Mouse (Mus musculus) monocyte, adult 2 months (primary cell): Measurements from ENCODE around the gene Gpr12.
"Not testable (repeated sequence)": the region's sequence is repeated elsewhere in the genome, so short reads cannot be mapped to it uniquely, and the experiment has no call there.

Source experiments
- DNase-seq, 2 experiments: peaks; one replicate each; pipeline ENCODE4 v3.0.0; 2022; ENCODE audit warnings: low spot score in 2 of 2, low read depth in 1 of 2

Gene Gpr12

DNA sequence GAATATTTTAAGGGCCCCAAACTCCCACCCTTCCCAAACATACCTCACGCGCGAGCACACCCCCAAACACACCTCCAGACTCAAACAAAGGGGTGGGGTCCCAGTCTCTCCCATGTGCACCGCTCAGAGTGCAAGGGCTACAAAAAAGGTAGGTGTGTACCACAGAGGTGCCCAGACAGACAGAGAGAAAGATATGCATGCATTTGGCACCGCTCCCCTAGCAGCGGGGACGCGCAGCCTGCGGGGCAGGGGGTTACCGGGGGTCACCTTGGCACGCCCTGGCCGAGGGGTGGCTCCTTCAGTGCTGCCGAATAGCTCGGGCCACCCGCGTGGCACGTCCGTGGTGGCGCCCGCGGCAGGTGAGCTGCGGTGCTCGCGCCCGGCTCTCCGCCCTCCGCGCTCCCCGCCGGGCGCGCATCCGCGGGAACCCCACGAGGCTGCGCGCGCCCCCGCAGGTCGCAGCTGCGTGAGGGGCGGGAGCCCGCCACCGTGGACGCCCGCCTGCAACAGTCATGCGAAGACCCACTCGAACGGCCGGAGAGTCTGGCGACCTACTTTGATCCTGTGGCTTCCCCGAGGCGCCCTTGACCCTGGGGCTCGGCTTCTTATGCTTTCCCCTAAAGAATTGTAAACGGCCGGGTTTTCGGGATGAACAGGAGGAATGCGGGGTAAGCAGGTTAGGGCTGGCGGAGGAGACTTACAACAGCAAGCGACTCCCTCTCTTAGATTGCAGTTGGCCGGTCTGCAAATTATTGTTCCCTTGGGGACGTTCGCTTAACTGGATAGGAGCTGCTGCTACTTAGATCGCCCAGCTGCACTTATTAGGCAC is at the start of gene Gpr12:
Gene Gpr12, minus strand, starts transcription at position 762 of the 829 bp plus-strand sequence.
- no peak for DNase-seq

GRCm38 (mm10) chr5:146631602-146632001 is 46.6 kb upstream of the Gpr12 start:
- DNase-seq = no peak

DNA sequence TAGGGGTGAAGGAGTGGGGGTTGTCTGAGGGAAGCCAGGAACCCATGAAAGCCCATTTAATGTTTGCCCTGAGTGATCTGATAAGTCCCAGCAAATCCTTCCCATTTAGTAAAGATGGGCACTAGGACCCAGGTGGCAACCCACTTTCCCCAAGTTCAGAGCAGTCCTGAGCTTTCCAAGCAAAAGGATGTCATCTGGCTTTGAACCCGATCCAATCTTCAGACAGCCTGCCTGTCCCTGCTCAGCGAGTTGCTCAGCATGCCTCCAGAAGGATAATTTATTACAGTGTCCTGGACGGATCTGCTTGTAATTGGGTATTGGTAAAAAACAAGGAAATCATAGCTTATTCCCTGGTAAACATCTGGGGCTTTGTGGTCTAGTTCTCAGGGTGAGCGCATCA is 45.9 kb upstream of the Gpr12 start:
- no peak for DNase-seq

DNA sequence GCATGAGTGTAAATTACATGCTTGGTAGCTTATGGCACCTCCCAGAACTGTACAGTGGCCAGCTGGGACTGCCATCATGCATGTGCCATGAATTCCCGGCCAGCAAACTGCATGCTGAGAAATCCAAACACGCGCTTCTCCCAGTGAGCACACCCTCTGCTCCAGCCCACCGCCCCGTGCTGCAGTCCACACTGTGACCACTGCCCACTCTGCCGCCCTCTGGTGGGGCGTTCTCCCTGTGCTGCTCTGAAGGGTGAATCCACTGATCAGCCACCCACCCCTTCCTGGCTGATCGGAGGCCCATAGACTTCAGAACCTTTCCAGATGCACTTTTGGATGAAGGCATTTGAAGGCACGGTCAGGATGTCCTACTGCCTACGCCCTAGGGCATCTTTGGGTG is 44.6 kb upstream of the Gpr12 start:
- no peak for DNase-seq

- DNase-seq = no peak
Measured at GRCm38 (mm10) chr5:146628804-146629203, 43.8 kb upstream of the Gpr12 start.

- DNase-seq = no peak
Measured at GRCm38 (mm10) chr5:146627901-146628300, 42.9 kb upstream of the Gpr12 start.

- no peak for DNase-seq
Measured at GRCm38 (mm10) chr5:146625635-146626311, 40.7 kb upstream of the Gpr12 start.

- DNase-seq = no peak
Measured at GRCm38 (mm10) chr5:146611830-146612229, 26.8 kb upstream of the Gpr12 start.

DNA sequence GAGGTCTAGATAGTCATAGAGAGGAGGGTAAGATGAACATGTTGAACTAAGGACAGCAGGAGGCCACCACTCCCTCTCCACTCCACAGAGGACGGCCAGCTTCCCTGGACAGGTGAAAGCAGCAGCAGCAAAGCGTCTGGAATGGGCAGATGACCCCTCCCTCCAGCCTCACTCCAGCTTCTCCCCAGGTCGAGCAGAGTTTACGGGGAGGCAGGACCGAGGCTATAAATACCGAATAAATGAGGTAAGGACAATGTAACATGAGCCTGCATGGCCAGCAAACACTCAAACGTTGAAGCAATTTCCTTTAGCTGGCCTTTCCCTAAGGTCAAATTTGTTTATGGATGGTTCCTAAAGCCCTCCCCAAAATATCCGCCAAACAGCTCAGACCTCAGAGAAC is 26.0 kb upstream of the Gpr12 start:
- DNase-seq = no peak

- DNase-seq = no peak
Measured at GRCm38 (mm10) chr5:146609646-146610045, 24.6 kb upstream of the Gpr12 start.

GRCm38 (mm10) chr5:146607816-146608215 is 22.8 kb upstream of the Gpr12 start:
- no peak for DNase-seq

GRCm38 (mm10) chr5:146606895-146607294 is 21.9 kb upstream of the Gpr12 start:
- DNase-seq = no peak

DNA sequence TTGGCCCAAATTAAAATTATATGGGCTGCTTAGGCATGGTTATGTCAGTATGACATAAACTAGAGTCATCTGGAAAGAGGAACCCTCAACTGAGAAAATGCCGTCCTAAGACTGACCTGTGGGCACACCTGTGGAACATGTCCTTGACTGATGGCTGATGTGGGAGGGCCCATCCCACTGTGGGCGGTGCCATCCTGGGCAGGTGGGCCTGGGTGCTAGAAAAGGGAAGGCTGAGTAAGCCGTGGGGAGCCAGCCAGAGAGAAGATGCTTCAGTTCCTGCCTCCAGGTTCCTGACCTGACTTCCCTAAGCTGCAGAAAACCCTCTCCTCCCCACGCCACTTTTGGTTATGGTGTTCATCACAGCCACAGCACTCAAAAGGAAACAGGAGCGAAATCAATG is 21.2 kb upstream of the Gpr12 start:
- DNase-seq = no peak

DNA sequence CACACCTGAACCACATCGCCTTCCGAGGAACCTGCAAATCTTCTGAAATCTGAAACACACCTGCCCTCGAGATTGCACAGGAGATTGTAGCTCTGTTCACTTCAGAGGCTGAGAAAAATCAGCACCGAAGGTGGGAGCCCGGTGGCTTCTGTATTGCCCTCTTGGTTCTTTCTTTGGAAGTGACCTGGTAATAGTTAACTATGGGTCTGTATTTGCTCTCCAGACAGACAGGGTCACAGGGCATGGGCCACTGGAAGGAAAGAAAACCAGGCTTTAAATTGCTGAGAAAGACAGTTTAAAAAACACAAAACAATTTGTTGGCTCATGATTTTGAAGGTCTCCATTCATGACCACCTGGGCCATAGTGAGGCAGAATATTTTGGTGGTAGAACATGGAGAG is 14.9 kb upstream of the Gpr12 start:
- no peak for DNase-seq

DNA sequence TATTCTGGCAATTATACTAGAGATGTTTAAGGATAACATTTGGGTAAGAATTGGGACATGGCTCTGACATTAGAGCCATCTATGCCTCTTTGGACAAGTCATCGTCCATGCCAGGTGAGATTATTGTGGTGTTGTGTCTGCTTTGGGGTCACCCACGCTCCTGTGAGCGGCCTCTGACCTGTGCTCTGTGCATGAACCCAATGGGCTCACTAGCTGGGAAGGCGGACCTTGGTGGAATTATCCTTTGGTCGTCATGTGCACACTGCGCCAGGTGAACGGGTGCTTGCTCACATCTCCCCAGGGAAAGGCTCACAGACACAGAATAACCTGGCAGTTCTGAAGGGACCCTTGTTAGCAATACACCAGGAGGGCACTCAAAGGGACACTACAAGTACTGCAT is 14.2 kb upstream of the Gpr12 start:
- DNase-seq = not testable (repeated sequence)

- DNase-seq = no peak
Measured at GRCm38 (mm10) chr5:146598215-146599119, 13.4 kb upstream of the Gpr12 start.

DNA sequence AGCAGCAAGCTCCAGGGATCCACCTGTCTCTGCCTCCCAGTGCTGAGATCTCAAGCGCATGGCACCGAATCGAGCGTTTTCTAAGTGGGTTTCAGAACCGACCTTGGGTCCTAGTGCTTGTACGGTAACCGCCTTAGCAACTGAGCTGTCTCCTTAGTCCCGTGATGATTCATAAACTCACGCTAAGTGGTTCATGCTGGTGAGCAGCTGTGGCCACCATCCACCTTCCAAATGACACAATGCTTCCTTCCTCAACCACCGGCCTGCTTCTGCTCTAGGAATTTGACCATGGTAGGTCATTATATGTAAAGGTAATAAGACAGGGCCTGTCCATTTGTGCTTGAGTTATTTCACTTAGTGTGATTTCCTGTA is 12.4 kb upstream of the Gpr12 start:
- DNase-seq = no peak

DNA sequence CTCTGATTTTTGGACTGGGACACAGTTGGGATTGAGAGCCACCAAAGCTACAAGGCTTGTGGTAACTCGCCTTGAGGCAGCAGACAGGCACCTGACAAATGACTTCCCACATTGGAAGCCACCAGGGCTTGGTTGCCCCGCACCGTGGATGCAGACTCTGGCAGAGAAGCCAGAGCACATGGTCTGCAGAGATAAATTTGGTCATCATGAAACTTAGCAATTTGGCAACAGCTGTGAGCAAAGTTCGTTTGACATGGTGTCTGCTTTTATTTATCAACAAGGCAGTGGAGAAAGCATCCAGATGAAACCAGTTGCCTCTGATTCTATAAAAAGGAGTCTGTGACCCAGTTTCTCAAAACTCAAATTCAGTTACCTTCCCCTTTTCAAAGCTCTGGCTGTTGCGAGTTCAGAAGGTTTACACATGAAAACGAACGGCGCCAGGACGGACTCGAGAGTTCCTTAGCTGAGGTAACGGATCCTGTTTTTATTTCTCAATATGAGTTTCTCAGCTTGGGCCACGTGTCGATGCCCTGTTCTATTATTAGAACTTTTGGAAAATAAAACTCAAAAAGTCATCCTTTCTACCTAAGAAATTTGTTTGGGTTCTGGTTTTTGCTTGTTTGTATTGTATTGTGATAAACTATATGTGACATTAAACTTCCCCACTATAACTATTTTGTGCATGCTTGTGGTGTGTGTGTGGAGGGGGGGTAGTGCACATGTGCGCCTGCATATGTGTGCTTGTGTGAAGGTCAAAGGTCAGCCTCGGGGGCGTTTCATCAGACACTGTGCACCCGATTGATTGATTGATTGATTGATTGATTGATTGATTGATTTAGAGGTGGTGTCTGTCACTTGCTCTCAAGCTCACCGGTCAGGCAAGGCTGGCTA is 11.8 kb upstream of the Gpr12 start:
- DNase-seq = no peak

DNA sequence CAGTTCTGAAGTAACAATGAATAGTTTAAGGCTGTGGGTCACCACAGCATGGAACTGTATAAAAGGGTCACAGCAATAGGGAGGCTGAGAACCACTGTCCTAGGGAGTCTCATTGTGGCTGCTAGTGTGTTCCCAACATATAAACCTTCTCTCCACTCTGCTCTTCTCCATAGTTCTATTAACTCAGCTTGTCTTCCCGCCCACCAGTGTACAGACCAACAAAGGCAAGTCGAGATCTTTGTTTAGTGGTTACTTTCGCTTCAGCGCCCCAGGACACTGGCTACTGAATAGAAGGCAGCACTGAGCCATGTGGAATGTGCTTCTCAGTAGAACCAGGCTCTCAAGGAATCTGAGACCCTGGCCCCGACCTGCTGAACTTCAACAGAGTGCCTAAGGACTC is 7.5 kb upstream of the Gpr12 start:
- DNase-seq = no peak

- no peak for DNase-seq
Measured at GRCm38 (mm10) chr5:146591636-146592035, 6.6 kb upstream of the Gpr12 start.

GRCm38 (mm10) chr5:146590987-146591386 is 5.9 kb upstream of the Gpr12 start:
- no peak for DNase-seq
